Mouse (Mus musculus): ENCODE data around the gene Marc2.
A peak's percentile ranks its signal among the peaks of the same experiment; 100 is the strongest.

Marc2 gene

DNA sequence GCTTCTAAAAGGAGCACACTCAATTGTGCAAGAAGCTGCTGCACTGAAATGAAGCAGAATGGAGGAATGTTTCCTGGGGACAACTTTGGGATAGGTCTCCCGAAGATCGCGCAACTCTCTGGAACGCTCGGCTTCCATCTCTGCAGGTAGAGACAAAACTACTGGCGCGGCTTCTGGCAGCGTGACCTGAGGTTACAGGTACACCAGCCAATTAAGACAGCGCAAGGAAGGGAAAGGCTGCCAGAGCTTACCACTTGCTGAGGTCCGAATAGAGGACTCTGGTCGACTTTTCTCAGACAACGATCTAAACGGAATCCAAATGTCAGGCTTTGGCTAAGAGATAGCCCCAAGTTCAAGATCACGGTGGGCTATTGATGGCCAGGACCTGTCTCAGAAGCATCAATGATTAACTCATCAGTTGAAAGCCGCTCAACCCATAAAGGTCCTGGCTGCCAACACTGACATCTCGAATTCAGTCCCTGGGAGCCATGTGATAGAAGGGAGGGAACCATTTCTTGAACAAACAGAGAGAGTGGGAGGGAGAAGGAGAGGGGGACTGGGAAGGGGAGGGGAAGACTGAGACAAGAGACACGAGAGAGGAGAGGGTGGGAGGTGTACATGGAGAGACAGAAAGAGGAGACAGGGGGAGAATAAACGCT is at the start of gene Marc2:
Gene Marc2, minus strand, starts transcription at position 360 of the 659 bp plus-strand sequence.
- DNase-seq, result peak in 1 of 2 experiments; percentile 10

DNA sequence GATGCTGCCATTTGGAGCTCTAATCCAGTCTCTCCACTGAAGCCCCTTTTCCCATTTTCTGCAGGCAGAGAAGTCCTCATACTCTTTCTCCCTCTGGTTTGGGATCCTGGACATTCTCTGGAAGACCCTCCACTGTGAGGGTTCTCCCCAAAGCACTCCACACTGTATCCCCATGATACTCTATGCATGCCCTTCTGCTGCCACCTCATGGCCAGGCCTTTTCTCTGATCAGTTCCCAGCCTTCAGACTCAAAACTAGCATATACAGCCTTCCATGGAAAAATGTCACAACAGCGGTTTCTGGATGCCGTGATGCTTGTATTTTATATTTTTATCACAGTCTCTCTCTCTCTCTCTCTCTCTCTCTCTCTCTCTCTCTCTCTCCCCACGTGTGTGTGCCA is 45.7 kb upstream of the Marc2 start:
- DNase-seq, result no peak

DNA sequence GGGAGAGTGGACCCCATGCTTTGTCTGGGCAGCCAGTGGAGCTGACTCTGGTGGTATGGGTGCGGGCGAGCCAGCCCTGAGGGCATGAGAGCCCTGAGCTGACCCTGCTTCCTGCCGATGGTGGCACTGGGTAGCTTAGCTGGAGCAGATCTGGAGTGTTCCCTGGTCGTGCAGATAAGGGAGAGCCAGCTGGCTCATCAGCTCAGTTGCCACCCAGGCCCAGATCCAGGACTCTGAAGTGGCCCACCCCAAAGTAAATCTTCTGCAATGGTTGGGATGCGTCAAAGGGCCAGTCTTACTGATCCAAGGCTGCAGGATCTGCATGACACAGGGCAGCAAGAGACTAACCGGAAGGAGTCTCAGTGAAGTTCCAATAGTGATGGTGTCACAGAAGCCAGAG is 43.2 kb upstream of the Marc2 start:
- no peak for DNase-seq

DNA sequence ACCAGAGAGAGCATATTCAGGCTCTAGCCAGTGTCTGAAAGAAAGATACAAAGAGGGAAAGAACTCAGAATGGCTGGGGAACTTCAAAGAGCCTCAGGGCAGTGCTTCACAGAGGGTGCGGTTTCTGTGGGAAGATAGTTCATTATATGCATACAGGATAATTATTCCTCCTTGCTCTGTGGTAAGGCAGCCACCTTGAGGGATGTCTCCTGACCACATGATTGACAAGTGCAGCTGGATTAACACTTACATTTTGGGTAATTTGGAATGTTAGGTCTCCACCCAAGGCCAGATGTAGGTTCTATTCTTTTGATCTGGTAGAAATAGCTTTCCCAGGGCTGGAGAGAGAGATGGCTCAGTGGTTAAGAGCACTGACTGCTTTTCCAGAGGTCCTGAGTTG is 39.9 kb upstream of the Marc2 start:
- no peak for DNase-seq

DNA sequence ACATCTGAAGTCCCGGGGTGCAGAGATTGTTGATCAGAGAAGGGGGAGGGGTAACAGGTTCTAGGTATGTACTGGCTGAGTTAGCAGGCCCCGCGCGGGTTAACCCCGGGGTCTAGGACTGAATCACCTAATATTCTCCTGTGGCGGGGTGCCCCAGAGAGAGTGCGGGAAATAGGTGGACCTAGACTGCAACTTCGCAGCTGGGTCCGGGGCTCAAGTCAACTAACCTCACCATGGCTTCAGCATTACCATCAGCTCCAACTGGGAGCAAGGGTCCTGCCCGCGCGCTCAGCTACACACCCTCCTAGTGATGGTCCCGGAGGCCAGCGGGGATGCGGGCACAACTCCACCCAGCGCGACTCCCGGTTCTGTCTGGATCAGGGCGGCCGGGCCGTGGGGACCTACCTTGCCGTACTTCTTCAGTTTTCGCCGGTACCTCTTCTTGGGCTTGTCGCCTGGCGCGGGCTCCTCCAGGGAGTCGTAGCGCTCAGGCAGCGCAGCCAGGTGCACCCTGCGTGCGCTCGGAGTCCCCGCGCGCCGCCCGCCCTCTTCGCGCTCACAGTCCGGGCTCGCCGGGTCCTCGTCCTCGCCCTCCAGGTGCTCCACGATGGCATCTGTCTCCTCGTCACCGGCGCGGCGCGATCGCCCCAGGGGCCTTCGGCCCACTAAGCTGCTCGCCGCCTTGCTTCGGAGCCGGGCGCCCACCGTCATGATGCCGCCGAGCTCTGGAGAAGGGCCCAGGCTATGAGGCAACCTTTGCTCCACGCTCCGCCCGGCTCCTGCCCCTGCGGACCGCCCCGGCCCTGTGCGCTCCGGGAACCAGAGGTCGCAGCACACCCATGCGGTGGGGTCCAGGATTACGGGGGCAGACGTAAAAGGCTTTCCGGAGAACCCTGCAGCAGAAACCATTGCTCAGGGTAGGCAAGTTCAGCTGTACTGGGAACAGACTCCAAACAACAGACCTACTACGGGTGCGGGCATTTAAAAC is 36.3 kb upstream of the Marc2 start, which contains the start of gene C130074G19Rik:
Gene C130074G19Rik, minus strand, starts transcription at position 938 of the 988 bp plus-strand sequence.
- DNase-seq, result peak in 1 of 2 experiments; percentile 11

DNA sequence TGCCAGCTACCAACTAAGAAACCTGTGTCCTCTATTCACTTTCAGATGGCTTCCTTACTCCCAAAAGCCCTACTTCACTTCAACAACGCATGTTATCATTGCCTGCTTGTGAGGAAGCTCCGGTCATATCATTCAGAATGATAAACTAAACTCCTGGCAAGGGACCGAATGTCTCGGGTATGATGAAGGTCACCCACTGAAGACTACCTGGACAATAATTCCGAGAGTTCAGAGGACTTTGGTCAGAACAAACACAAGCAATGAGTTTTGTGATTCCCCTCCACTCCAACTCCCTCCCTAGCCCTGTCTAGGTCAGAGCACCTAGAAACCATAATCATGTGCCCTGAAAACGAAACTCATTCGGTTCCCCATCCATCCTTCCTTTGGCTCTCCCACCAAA is 35.6 kb upstream of the Marc2 start:
- no peak for DNase-seq

DNA sequence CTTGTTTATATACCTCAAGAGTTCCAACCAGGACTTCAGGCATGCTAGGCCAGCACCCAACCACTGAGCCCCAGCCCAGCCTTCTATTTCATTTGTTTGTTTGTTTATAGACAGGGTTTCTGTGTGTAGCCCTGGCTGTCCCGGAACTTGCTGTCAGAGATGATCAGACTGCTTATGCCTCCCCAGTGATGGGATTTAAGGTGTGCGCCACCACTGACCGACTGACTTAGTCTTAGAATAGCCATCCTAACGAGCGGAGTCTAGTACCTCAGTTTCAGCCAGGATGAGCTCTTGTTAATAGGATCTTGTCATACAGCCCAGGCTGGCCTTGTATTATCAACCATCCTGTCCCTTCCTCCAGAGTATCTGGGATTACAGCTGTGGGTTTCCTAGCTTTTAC is 35.0 kb upstream of the Marc2 start:
- DNase-seq, result no peak

DNA sequence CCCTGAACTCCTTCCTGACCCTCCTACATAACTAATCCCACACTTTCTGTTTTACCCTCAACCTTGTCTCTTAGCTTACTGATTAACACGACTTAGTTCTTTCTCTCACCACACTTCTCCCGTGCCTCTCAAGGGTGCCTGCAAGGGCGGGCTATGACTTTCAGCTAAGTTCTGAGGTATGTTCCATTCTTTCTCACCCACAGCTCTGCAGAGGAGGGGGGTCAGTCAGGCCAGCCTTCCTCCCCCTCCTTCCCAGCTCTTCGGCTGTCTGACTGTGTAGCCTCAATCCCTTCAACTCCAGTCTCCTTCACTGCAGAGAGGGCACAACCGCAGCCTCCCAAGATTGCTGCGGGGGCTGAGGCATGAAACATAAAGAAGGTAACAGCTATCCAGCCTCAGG is 32.6 kb upstream of the Marc2 start:
- no peak for DNase-seq

DNA sequence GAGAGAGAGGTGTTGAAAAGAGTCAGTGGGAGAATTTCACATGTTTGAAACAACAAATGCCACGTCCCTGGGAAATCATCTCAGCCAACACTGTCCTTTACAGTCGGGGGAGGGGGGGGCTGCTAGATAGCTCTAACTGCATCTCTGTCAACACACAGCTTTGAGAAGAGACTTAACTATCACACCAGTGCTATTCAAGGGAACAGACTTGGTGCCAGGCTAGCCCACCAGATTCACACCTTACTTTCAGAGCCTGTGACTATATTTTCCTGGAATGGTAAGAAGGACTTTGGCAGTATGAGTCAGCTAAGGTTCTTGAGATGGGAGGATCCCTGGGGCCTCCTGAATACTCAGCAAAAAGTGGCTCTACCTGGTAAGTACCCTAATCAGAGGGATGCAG is 31.1 kb upstream of the Marc2 start:
- DNase-seq, result no peak

DNA sequence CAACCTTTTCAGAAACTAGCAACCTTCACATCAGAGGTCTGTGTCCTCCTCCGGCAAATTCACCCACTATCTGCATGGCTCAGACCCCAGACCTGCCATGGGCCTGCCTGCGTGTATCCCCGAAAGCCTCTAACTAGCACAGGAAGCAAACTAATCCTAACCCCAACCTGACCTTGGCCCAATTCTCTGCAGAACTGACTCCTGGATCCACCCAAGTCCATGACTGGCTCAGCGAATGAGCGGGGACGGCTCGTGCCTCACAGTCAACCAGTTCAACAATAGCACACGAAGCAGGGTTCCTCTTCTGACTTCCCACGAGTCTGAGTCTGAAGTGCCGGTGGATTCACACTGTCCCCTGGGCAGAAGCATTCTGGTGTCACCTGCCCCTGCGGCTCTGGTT is 27.7 kb upstream of the Marc2 start:
- DNase-seq, result no peak

DNA sequence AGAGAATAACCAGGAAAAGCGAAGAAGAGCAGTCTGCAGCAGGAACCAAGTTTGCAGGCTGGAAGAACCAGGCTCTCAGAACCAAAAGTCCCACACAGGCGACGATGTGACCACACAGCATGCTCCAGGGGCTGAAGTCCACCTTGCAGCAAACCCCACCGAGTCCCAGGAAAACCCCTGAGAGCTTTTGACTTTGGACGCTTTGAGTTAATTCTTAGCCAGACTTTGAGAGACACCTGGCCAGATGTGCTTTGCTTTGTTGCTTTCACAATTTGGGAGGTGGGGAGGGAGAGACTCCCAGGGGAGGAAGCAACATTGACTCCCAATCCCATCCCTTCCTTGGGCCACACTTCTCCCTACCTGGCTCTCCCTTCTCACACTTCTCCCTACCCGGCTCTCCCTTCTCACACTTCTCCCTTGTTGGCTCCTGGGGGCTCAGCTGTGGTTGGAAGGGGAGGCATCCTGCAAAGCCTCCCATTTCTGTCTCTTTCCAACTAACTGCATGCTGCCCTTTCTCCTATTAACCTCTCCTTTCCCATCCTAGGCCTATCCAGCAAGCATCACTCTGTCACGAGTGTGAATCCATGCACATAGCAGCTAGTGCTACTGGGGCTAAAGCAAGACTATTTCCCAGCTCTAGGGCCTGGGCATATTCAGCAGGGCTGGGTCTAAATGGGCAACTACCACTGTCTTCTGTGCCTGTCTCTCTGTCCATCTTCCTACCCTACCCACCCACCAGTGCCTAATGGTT is 26.0 kb upstream of the Marc2 start:
- DNase-seq, result no peak

DNA sequence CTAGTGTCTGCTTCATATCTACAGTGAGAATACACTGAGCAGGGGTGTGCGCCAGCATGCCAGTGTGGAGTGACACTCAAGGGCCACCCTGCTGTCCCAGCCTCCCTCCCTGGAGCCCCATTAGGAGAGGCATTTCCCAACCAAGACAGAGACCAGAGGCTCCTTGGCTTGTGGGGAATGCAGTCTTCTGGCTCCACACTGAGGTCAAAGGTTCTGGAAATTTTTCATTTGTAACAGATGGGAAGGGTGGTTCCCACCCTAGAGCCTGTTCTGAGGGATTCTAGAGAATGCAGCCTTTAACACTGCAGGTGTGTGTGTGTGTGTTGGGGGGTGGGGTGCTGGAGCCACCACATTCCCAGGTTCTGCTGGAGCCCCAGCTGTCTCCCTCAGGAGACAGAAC is 25.3 kb upstream of the Marc2 start:
- no peak for DNase-seq

DNA sequence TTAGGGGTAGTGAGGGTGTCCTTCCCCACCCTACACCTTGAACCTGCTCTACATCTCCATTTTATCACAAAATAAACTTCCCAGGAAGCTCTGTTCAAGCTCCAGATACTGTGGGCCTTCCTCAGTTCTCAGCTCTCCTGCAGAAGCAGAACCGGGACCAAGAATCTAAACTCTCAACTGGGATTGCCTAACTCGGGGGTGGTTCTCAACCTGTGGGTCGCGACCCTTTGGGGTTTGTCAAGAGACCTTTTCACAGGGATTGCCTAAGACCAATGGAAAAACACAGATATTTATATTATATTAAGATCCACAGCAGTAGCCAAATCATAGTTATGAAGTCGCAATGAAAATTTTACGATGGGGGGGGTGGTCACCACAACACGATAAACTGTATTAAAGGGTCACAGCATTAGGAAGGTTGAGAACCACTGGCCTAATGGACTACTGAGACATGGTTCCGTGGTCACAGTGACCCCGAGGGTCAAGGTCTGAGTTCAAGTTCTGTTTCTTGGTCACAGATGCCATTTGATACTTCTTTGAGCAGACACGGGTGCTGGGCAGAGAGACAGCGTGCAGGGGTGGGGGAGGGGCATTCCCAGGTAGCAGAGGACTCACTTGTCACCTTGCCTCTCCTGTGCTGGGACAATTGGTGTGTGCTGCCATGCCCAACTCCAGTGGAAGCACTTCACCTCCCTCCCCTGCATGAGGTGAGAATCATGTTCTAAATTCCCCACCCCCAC is 24.6 kb upstream of the Marc2 start:
- DNase-seq, result no peak

DNA sequence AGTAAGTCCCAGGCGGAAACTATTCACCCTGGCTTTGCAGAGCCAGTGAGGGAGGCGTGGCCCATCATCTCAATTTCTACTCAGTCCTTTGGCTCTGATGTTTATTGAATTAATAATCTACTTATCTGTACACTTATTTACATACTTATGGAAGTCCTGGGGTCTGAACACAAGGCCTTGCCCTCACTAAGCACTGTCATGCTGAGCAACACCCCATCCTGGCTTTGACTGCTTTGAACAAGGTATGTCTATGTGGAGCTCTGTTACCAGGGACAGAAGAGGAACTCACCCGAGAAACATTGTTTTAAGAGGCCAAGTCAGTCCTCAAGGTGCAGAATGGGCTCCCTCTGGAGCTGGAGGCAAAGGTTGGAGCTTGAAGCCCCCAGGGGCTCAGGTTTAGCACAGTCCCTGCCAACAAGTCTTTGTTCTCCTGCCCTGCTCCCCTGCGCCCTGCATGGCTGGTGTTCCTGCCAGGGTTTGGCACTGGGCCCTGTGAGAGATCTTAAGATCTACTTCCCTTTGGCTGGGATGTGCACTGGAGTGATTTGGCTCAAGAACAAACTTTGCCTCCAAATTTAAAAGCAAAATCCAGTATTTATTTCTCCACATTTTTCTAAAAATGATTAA is 23.8 kb upstream of the Marc2 start:
- no peak for DNase-seq

DNA sequence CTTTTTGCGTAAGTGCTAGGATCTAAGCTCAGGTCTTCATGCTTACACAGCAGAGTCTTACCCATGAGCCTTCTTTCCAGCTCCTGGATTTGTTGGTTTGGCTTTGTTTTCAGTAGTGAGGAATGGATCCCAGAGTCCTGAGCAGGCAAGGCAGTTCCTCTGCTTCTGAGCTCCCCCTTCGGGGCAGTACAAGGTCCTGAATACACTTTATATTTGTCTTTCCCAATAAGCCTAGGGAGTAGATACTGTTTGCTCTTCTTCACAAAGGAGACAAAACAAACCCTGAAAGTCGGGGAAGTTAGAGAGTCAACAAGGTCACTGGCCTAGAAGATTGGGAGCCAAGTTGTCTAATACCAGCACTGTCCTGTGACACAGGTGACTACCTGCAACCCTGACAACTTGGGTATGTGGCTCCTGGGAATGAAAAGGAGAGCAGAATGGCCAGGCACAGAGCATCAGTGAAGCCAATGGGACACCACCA is 21.4 kb upstream of the Marc2 start:
- no peak for DNase-seq

DNA sequence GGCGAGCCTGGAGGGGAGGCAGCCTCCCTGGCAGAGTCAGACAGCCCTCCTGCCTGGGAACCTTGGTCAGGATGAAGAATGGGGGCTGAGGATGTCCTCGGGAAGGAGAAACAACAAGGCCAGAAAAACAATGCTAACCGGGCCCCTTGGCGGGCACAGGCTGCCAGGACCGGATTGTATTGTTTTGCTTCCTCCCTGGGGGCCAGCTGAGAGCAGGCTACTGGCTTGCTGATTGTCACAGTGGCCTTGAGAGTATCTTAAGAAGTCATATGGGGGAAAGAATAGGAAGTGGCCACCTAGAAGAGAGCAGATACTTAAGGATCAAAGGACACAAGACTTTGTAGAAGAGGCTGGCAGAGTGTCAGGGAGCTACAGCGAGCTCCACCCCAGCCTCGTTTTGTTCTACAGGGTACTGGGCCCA is 18.1 kb upstream of the Marc2 start:
- no peak for DNase-seq

DNA sequence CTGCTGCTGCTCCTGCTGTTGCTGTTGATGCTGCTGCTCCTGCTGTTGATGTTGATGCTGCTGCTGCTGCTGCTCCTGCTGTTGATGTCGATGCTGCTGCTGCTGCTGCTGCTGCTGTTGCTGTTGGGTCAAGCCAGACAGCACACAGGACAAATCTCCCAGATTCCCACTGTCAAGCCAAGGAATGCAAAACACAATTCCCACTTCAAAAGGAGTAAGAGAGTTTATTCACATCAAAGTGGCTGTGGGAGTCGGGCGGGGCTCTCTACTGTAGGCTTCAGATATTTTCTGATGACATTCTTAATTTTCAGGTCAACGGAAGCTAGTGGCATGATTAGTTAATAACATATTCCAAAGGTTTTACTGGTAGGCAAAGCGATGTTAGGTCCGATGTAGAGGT is 16.4 kb upstream of the Marc2 start:
- no peak for DNase-seq

DNA sequence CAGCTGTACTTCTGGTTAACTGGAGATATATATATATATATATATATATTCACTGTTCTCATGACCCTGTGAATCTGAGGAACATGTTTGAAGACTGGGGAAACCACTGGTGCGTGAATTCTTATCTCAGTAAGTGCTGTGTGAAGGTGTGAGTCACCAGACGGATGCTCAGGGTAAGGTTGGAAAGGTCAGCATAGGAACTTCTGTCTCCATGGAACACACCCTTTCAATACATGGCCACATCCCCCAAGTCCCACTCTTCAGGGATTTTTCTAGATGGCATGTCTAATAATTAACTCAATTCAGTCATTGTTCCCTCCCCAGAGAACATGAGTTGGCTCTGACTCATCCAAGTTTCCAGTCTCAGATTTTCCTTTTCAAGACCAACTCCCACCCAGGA is 15.3 kb upstream of the Marc2 start:
- no peak for DNase-seq

DNA sequence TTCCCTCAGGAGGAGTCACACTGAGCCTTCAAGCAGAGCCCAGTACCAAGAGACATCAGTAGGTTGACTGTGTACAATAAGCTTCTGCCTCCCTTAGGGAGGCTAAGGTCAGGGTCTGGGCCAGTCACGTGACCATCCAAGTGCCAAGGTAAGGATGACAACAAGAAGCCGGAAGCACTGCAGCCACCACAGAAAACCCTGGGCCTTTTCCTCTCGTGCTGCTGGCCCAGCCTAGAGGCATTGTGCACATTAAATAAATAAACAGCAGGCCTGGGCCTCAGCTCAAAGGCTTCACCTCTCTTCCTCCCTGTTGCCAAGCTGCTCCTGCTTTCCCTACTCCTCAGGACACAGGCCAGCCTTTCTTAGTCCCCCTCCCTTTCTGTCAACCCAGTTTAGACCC is 14.0 kb upstream of the Marc2 start:
- DNase-seq, result no peak

DNA sequence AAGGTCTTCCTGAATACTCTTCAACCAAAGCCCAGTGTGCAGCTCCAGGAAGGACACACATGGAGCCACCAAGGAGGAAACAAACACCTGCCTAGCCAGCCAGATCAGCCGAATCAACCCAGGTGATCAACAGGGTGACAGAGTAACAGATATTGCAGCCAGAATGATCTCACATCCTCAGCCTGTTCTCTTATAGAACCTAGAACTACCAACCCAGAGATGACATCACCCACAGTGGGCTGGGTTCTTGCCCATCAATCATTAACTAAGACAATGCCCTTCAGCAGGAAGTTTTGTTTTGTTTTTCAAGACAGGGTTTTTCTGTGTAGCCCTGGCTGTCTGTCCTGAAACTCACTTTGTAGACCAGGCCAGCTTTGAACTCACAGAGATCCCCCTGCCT is 12.0 kb upstream of the Marc2 start:
- DNase-seq, result no peak

DNA sequence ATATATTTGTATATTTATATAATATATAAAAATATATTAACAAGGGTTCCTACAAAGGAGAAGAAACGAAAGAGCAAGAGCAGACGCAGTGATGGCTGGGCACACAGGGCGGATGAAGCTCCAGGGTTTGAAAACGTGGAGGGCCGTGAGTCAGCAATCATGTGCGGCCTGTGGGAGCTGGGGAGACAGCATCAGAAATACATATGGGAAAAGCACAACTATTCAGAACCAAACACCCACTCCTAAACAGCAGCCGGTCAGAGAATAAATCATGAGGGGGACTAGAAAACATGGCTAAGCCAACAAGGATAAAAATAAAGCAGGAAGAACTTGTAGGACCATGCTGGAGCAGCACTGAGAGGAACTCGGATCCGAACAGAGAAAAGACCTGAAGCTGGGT is 11.0 kb upstream of the Marc2 start:
- DNase-seq, result no peak

DNA sequence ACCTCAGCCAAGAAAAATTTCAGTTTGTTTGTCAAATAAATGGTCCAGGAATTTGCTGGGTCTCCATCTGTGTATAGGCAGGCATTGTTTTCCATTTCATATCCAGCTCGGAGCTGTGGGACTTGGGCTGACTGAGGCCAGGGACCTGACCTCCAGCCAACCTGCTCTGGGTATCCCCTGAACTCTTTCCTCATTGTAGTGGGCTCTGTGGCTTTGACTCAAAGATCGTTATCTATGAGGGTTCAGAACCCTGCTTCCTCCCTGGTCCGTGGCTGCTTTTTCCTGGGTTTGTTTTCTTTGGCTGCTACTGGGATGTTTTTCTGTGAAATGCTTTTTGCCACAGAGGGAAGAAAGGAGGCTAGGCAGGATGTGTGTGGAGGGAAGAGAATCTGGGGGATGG is 7.7 kb upstream of the Marc2 start:
- no peak for DNase-seq
